Comparison of ENCODE assay signal across 10 mouse cellular contexts in the genomic region with DNA sequence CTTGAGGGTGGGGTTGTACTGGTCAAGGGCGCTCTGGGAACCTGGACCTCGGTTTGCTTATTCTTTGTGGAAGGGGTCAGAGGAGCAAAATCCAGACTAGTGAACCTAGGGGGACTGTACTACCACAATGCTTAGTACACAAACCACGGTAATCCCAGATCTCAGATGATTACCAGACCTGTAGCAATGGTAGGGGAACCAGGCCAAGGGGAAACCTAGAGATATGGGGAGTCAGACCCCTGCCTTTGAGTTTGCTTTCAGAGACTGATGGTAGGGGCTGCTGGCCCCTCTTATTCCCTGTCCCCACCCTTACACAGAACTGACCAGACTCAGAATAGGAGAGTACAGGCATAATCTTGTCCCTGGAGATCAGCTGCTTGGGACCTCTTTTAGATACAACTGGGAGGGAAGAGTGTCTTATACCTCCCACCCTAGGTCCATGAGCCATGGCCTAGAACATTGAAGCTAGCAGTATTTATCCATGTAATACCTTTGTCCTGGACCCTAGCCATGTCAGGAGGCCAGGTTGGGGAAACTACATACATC. TPM values are rescaled to one million over a fixed set of nuclear protein-coding genes. Genes with fewer than 3 reads are reported as not detected.
DNase-seq lines count a peak whose midpoint lies in the region; ATAC-seq and TF ChIP-seq lines count a peak whose summit lies in the region.
"Had no signal": no experiment of that assay in that cellular context is flagged by ENCODE, and none has a peak within 500 bp of the region (broad histone marks: within the 10 kb centered on the region; RNA-seq: fewer than 3 reads in every experiment).

No protein-coding gene starts in this region.

- H3K27me3 ChIP-seq in limb, embryonic 13.5 days, result peaks cover 99% of the 10 kb centered on the region
- peaks cover 100% of the 10 kb centered on the region for H3K27me3 ChIP-seq in limb, embryonic 10.5 days (ENCODE audit: low read depth, poor library complexity, severe bottlenecking)
- H3K27me3 ChIP-seq in forebrain, embryonic 14.5 days (replicated peaks; ENCODE audit: control insufficient read depth, insufficient read depth, low read length), result peaks cover 70% of the 10 kb centered on the region
- peaks cover 99% of the 10 kb centered on the region for H3K27me3 ChIP-seq in intestine, postnatal 0 days (replicated peaks; ENCODE audit: control insufficient read depth, insufficient read depth, low read length)
- peaks cover 60% of the 10 kb centered on the region for H3K27me3 ChIP-seq in neural tube, embryonic 15.5 days (replicated peaks)

- no peak for TF ChIP-seq CTCF in intestine, postnatal 0 days (IDR thresholded peaks at IDR 0.05; ENCODE audit: low read depth)

- no peak overlapping the region for H3K27ac ChIP-seq in limb, embryonic 13.5 days
- H3K27ac ChIP-seq in limb, embryonic 10.5 days, result no peak overlapping the region
- H3K27ac ChIP-seq in forebrain, embryonic 14.5 days (ENCODE audit: low read depth, low read length), result no peak overlapping the region
- no peak overlapping the region for H3K27ac ChIP-seq in intestine, postnatal 0 days (ENCODE audit: low read depth, low read length)
- peak overlapping the region; percentile 77 for H3K27ac ChIP-seq in neural tube, embryonic 15.5 days (replicated peaks)
- H3K27ac ChIP-seq: heart, embryonic 13.5 days; limb, embryonic 15.5 days had no signal

- no peaks in the 10 kb centered on the region for H3K36me3 ChIP-seq in limb, embryonic 13.5 days
- H3K36me3 ChIP-seq in limb, embryonic 10.5 days, result no peaks in the 10 kb centered on the region
- H3K36me3 ChIP-seq in forebrain, embryonic 14.5 days (ENCODE audit: control insufficient read depth, insufficient read depth, low read length), result no peaks in the 10 kb centered on the region
- no peaks in the 10 kb centered on the region for H3K36me3 ChIP-seq in intestine, postnatal 0 days (ENCODE audit: control insufficient read depth, insufficient read depth)
- H3K36me3 ChIP-seq in neural tube, embryonic 15.5 days, result no peaks in the 10 kb centered on the region
- H3K36me3 ChIP-seq: heart, embryonic 13.5 days; limb, embryonic 15.5 days had no signal

- H3K9ac ChIP-seq in limb, embryonic 13.5 days, result no peak overlapping the region
- no peak overlapping the region for H3K9ac ChIP-seq in forebrain, embryonic 14.5 days (ENCODE audit: low read length)
- no peak overlapping the region for H3K9ac ChIP-seq in intestine, postnatal 0 days (ENCODE audit: low read depth, low read length)
- 0 out of 2 replicates have a peak overlapping the region, but pooled peaks have one; percentile 80 for H3K9ac ChIP-seq in neural tube, embryonic 15.5 days (replicated peaks)
- H3K9ac ChIP-seq: heart, embryonic 13.5 days; limb, embryonic 15.5 days had no signal

- no peak for ATAC-seq in limb, embryonic 13.5 days (ENCODE audit: low FRiP score, low read depth)
- ATAC-seq in forebrain, embryonic 14.5 days, result no peak
- no peak for ATAC-seq in intestine, postnatal 0 days
- no peak for ATAC-seq in neural tube, embryonic 15.5 days (ENCODE audit: low FRiP score)
- ATAC-seq: lung, postnatal 0 days had no signal

- WGBS in limb, embryonic 13.5 days, result 12% methylated on average over 3 of the region's 3 CpGs
- WGBS in limb, embryonic 10.5 days, result 5% methylated on average over 3 of the region's 3 CpGs
- WGBS in forebrain, embryonic 14.5 days, result 10% methylated on average over 3 of the region's 3 CpGs
- 23% methylated on average over 3 of the region's 3 CpGs for WGBS in intestine, postnatal 0 days
- WGBS in neural tube, embryonic 15.5 days, result 23% methylated on average over 3 of the region's 3 CpGs

- H3K4me2 ChIP-seq in limb, embryonic 13.5 days (replicated peaks), result 0 out of 2 replicates have a peak overlapping the region, but pooled peaks have one; percentile 89
- peak overlapping the region; percentile 98; the same call in 1 of the 2 replicates for H3K4me2 ChIP-seq in forebrain, embryonic 14.5 days (ENCODE audit: low read length)
- H3K4me2 ChIP-seq in intestine, postnatal 0 days (replicated peaks; ENCODE audit: low read depth), result no peak overlapping the region
- peak overlapping the region; percentile 98 for H3K4me2 ChIP-seq in neural tube, embryonic 15.5 days

- no peaks in the 10 kb centered on the region for H3K9me3 ChIP-seq in limb, embryonic 13.5 days
- H3K9me3 ChIP-seq in limb, embryonic 10.5 days (replicated peaks), result no peaks in the 10 kb centered on the region
- no peaks in the 10 kb centered on the region for H3K9me3 ChIP-seq in forebrain, embryonic 14.5 days (replicated peaks; ENCODE audit: control insufficient read depth, low read length)
- no peaks in the 10 kb centered on the region for H3K9me3 ChIP-seq in intestine, postnatal 0 days (ENCODE audit: control insufficient read depth)
- no peaks in the 10 kb centered on the region for H3K9me3 ChIP-seq in neural tube, embryonic 15.5 days (replicated peaks)
- H3K9me3 ChIP-seq: heart, embryonic 13.5 days; limb, embryonic 15.5 days had no signal

- no peak for DNase-seq in limb, embryonic 10.5 days (ENCODE audit: low spot score)
- DNase-seq in forebrain, embryonic 14.5 days (ENCODE audit: low spot score), result no peak
- DNase-seq in B cell, adult 2 months, result no peak
- no peak for DNase-seq in kidney, adult 9 months

- H3K4me3 ChIP-seq in limb, embryonic 13.5 days, result no peak overlapping the region
- H3K4me3 ChIP-seq in limb, embryonic 10.5 days, result no peak overlapping the region
- no peak overlapping the region for H3K4me3 ChIP-seq in forebrain, embryonic 14.5 days (ENCODE audit: low read depth, low read length)
- 0 out of 2 replicates have a peak overlapping the region, but pooled peaks have one; percentile 14 for H3K4me3 ChIP-seq in intestine, postnatal 0 days (ENCODE audit: low read depth, low read length)
- peak overlapping the region; percentile 74 for H3K4me3 ChIP-seq in neural tube, embryonic 15.5 days (replicated peaks)

- peaks cover 53% of the 10 kb centered on the region for H3K4me1 ChIP-seq in limb, embryonic 13.5 days
- H3K4me1 ChIP-seq in limb, embryonic 10.5 days, result peaks cover 59% of the 10 kb centered on the region
- H3K4me1 ChIP-seq in forebrain, embryonic 14.5 days (ENCODE audit: control insufficient read depth, insufficient read depth, low read length), result peaks cover 21% of the 10 kb centered on the region
- H3K4me1 ChIP-seq in intestine, postnatal 0 days (replicated peaks; ENCODE audit: control insufficient read depth, insufficient read depth, low read length), result 0 out of 2 replicates have a peak, but pooled peaks cover 5% of the 10 kb centered on the region
- peaks cover 76% of the 10 kb centered on the region for H3K4me1 ChIP-seq in neural tube, embryonic 15.5 days

RNA-seq across cellular contexts. Expression of a gene that starts 3.1 kb away (rescaled TPM):
- 0.29 and 0.43 TPM in 2 replicates for polyA plus RNA-seq in limb, embryonic 13.5 days (2015; fragmentation: Nextera tagmentation; extraction: Ambion mirVana)
- 0.10 and 0.18 TPM in 2 replicates for polyA plus RNA-seq in limb, embryonic 10.5 days (2016; fragmentation: Nextera tagmentation; extraction: Ambion mirVana)
- polyA plus RNA-seq in forebrain, embryonic 14.5 days (2014; fragmentation: Nextera tagmentation; extraction: Ambion mirVana), result 1.7 and 2.5 TPM in 2 replicates
- 0.08 and 0.12 TPM in 2 replicates for polyA plus RNA-seq in intestine, postnatal 0 days (2015; fragmentation: Nextera tagmentation; extraction: Ambion mirVana)
- polyA plus RNA-seq in neural tube, embryonic 15.5 days (2015; fragmentation: Nextera tagmentation; extraction: Ambion mirVana), result 5.7 TPM in 2 replicates

Comparison
In these comparisons a context has a peak if more than half of its experiments do, and no peak if none do; other contexts are left out.
1. H3K4me3 ChIP-seq: peak in intestine, postnatal 0 days (single experiment) and neural tube, embryonic 15.5 days (single experiment); none in limb, embryonic 13.5 days (single experiment), limb, embryonic 10.5 days (single experiment) and forebrain, embryonic 14.5 days (single experiment).